Mouse (Mus musculus) CH12.LX (cell line): ENCODE results near the gene Atp1a3. TPM values are rescaled to one million over a fixed set of nuclear protein-coding genes. Genes with fewer than 3 reads are reported as not detected.

ENCODE experiments used
- DNase-seq: peaks from one replicate; pipeline ENCODE4 v3.0.0-alpha.2; 2013; ENCODE audit errors: extremely low read depth
- H3K27ac ChIP-seq: 2 replicates; pipeline ENCODE4 v1.5.1; 2012; ENCODE audit warnings: low read depth, mild to moderate bottlenecking, control low read depth, moderate library complexity; ENCODE audit not compliant: insufficient read depth
- H3K27me3 ChIP-seq: replicated peaks from 2 replicates; pipeline ENCODE3; 2012; ENCODE audit warnings: inconsistent platforms
- H3K36me3 ChIP-seq, 2 experiments: replicated peaks in 1 of 2; 2 replicates each; pipeline versions ENCODE3 to v1.6.1; 2012; ENCODE audit warnings: inconsistent platforms in 1 of 2, low read length in 1 of 2, mild to moderate bottlenecking in 1 of 2, mixed read lengths in 1 of 2, moderate library complexity in 1 of 2; ENCODE audit not compliant: control insufficient read depth in 1 of 2, insufficient read depth in 1 of 2
- H3K4me1 ChIP-seq, 2 experiments: 2 replicates each; pipeline ENCODE4 v1.6.1; 2012; ENCODE audit warnings: inconsistent platforms in 1 of 2, moderate library complexity in 1 of 2; ENCODE audit not compliant: insufficient read depth in 2 of 2, control insufficient read depth in 1 of 2
- H3K4me2 ChIP-seq: 2 replicates; pipeline ENCODE4 v1.6.1; 2012; ENCODE audit warnings: low read depth, mild to moderate bottlenecking, control low read depth; ENCODE audit not compliant: poor library complexity, insufficient read depth, severe bottlenecking
- H3K4me3 ChIP-seq, 3 experiments: fragments of 150-350 bp in 1 of 3; sonication (generic) in 1 of 3; replicated peaks in 1 of 3; 2 replicates each; pipeline versions ENCODE3 to v1.5.1; 2011 to 2012; ENCODE audit warnings: low read depth in 2 of 3, low read length in 2 of 3, mild to moderate bottlenecking in 2 of 3, moderate library complexity in 2 of 3, control low read depth in 1 of 3, improper control_type of control experiment in 1 of 3, inconsistent platforms in 1 of 3, mixed read lengths in 1 of 3; ENCODE audit not compliant: poor library complexity in 1 of 3
- H3K79me2 ChIP-seq: replicated peaks from 2 replicates; pipeline ENCODE4 v1.6.1; 2012; ENCODE audit warnings: mild to moderate bottlenecking, moderate library complexity; ENCODE audit not compliant: control insufficient read depth, poor library complexity, insufficient read depth, severe bottlenecking; ENCODE audit errors: extremely low read depth
- H3K9ac ChIP-seq: 2 replicates; pipeline ENCODE4 v1.6.1; 2012; ENCODE audit warnings: low read depth, mild to moderate bottlenecking, control low read depth, moderate library complexity; ENCODE audit not compliant: insufficient read depth
- H3K9me3 ChIP-seq: replicated peaks from 2 replicates; pipeline ENCODE3; 2012; ENCODE audit warnings: low read length, inconsistent platforms, mixed read lengths
- BHLHE40 ChIP-seq: IDR thresholded peaks from 2 replicates; pipeline ENCODE4 v1.6.1; 2011; ENCODE audit warnings: mild to moderate bottlenecking, low read depth, low read length, improper control_type of control experiment
- CHD1 ChIP-seq: IDR thresholded peaks from 2 replicates; pipeline ENCODE4 v1.6.1; 2012; ENCODE audit warnings: low read depth, low read length, improper control_type of control experiment, inconsistent platforms
- CHD2 ChIP-seq: IDR thresholded peaks from 2 replicates; pipeline ENCODE4 v1.6.1; 2011; ENCODE audit warnings: low read length, improper control_type of control experiment
- CTCF ChIP-seq, 2 experiments: IDR thresholded peaks in 1 of 2; conservative IDR thresholded peaks in 1 of 2; 2 replicates each; pipeline ENCODE4 v1.5.1; 2011 to 2012; ENCODE audit warnings: low read depth in 2 of 2, low read length in 2 of 2, improper control_type of control experiment in 1 of 2, inconsistent platforms in 1 of 2, mild to moderate bottlenecking in 1 of 2, moderate library complexity in 1 of 2
- E2F4 ChIP-seq: IDR thresholded peaks from 2 replicates; pipeline ENCODE4 v1.6.1; 2011; ENCODE audit warnings: low read depth, low read length, improper control_type of control experiment; ENCODE audit not compliant: insufficient replicate concordance
- ELF1 ChIP-seq: IDR thresholded peaks from 2 replicates; pipeline ENCODE4 v1.6.1; 2014; ENCODE audit warnings: low read depth, mild to moderate bottlenecking, inconsistent platforms, low read length, improper control_type of control experiment
- EP300 ChIP-seq: IDR thresholded peaks from 2 replicates; pipeline ENCODE4 v1.6.1; 2011; ENCODE audit warnings: low read length, improper control_type of control experiment
- GABPA ChIP-seq: IDR thresholded peaks from 2 replicates; pipeline ENCODE4 v1.6.1; 2012; ENCODE audit warnings: low read depth, low read length, improper control_type of control experiment, inconsistent platforms; ENCODE audit not compliant: insufficient replicate concordance
- HCFC1 ChIP-seq: IDR thresholded peaks from 2 replicates; pipeline ENCODE4 v1.6.1; 2012; ENCODE audit warnings: low read depth, mild to moderate bottlenecking, inconsistent platforms, low read length, improper control_type of control experiment
- MAFK ChIP-seq: IDR thresholded peaks from 2 replicates; pipeline ENCODE4 v1.6.1; 2011; ENCODE audit warnings: low read length, improper control_type of control experiment; ENCODE audit not compliant: insufficient replicate concordance
- MAX ChIP-seq: IDR thresholded peaks from 2 replicates; pipeline ENCODE4 v1.6.1; 2011; ENCODE audit warnings: low read length, improper control_type of control experiment
- MAZ ChIP-seq: IDR thresholded peaks from 2 replicates; pipeline ENCODE4 v1.6.1; 2012; ENCODE audit warnings: low read depth, mild to moderate bottlenecking, inconsistent platforms, low read length, improper control_type of control experiment, moderate library complexity
- MEF2A ChIP-seq: IDR thresholded peaks from 2 replicates; pipeline ENCODE4 v1.6.1; 2014; ENCODE audit warnings: low read depth, mild to moderate bottlenecking, inconsistent platforms, low read length, improper control_type of control experiment, borderline replicate concordance
- MYC ChIP-seq: IDR thresholded peaks from 2 replicates; pipeline ENCODE4 v1.6.1; 2011; ENCODE audit warnings: low read depth, mild to moderate bottlenecking, improper control_type of control experiment, low read length
- PAX5 ChIP-seq: IDR thresholded peaks from 2 replicates; pipeline ENCODE4 v1.6.1; 2012; ENCODE audit warnings: low read length, inconsistent platforms, mixed read lengths
- RAD21 ChIP-seq: IDR thresholded peaks from 2 replicates; pipeline ENCODE4 v1.6.1; 2011; ENCODE audit warnings: low read depth, mild to moderate bottlenecking, low read length, improper control_type of control experiment, moderate library complexity
- RCOR1 ChIP-seq: conservative IDR thresholded peaks from 2 replicates; pipeline ENCODE4 v1.6.1; 2012; ENCODE audit warnings: low read depth, mild to moderate bottlenecking, inconsistent platforms, low read length, improper control_type of control experiment
- SMC3 ChIP-seq: IDR thresholded peaks from 2 replicates; pipeline ENCODE4 v1.6.1; 2011; ENCODE audit warnings: low read depth, low read length, improper control_type of control experiment
- USF2 ChIP-seq: conservative IDR thresholded peaks from 2 replicates; pipeline ENCODE4 v1.6.1; 2011; ENCODE audit warnings: low read depth, low read length, improper control_type of control experiment
- ZC3H11A ChIP-seq: IDR thresholded peaks from 2 replicates; pipeline ENCODE4 v1.6.1; 2012; ENCODE audit warnings: low read depth, mild to moderate bottlenecking, inconsistent platforms, low read length, improper control_type of control experiment
- ZKSCAN1 ChIP-seq: IDR thresholded peaks from 2 replicates; pipeline ENCODE4 v1.6.1; 2012; ENCODE audit warnings: low read depth, inconsistent platforms, low read length, improper control_type of control experiment, borderline replicate concordance
- dilution Hi-C: fragments of 300-500 bp; cut with MboI; formaldehyde crosslinking; loops from 2 replicates; pipeline ENCODE4 v1.14.3; 2020; ENCODE audit warnings: low sequenced_read_pairs; ENCODE audit not compliant: extremely low pct_unique_long_range_greater_than_20kb, extremely low pct_ligation_motif_present
- in situ Hi-C: fragments of 300-500 bp; cut with MboI; formaldehyde crosslinking; loops from 3 replicates; pipeline ENCODE4 v1.14.3; 2019; ENCODE audit warnings: low sequenced_read_pairs, low pct_ligation_motif_present, low pct_unique_long_range_greater_than_20kb, mixed read lengths
- polyA plus RNA-seq: library from polyadenylated mRNA; unstranded; fragments of >175 nt; gene quantifications from 2 replicates; pipeline ENCODE4 v1.2.1, GENCODE M21; 2012; ENCODE audit warnings: low read depth; ENCODE audit not compliant: insufficient read length
- total RNA-seq, 2 experiments: library from RNA; depleted of rRNA; stranded (reverse); fragments of 300-350 nt in 1 of 2; fragments of >200 nt in 1 of 2; gene quantifications; 2 replicates each; pipeline ENCODE4 v1.2.3; 2012 to 2014

Gene Atp1a3
- total and polyA plus RNA-seq, 3 experiments = 0.17 to 0.24 TPM; not detected in 1

GRCm38 (mm10) chr7:24969805-24970204 lies 36.0 kb downstream of the Atp1a3 start:
- no peak overlapping the region for H3K9ac ChIP-seq
- H3K9me3 ChIP-seq = no peaks in the 10 kb centered on the region
- H3K79me2 ChIP-seq = no peaks in the 10 kb centered on the region
- dilution Hi-C loops (no loop called here), in situ Hi-C loops (no loop called here)
- H3K4me2 ChIP-seq = no peak overlapping the region
- H3K4me3 ChIP-seq = no peak overlapping the region
- no peak overlapping the region for H3K27ac ChIP-seq
- no peak for TF ChIP-seq HCFC1
- no peak for TF ChIP-seq RCOR1
- TF ChIP-seq CHD1 = no peak
- no peak for TF ChIP-seq RAD21
- no peak for TF ChIP-seq MAZ
- no peak for TF ChIP-seq MYC
- no peak for TF ChIP-seq ELF1
- no peak for TF ChIP-seq SMC3
- no peak for TF ChIP-seq MEF2A
- TF ChIP-seq PAX5 = no peak
- no peak for TF ChIP-seq BHLHE40
- TF ChIP-seq EP300 = no peak
- TF ChIP-seq GABPA = no peak
- TF ChIP-seq USF2 = no peak
- TF ChIP-seq MAFK = no peak
- no peak for DNase-seq
- peaks cover 16% of the 10 kb centered on the region for H3K27me3 ChIP-seq
- peaks cover 4 to 29% of the 10 kb centered on the region in 2 experiments; a peak in 3 of 4 replicates for H3K4me1 ChIP-seq
- peaks cover 0 to 17% of the 10 kb centered on the region in 2 experiments for H3K36me3 ChIP-seq

- no peak overlapping the region for H3K4me2 ChIP-seq
- no peaks in the 10 kb centered on the region for H3K79me2 ChIP-seq
- TF ChIP-seq RAD21 (no peak), E2F4 (no peak), CHD2 (no peak), MEF2A (no peak), BHLHE40 (no peak), HCFC1 (no peak), ZKSCAN1 (no peak), ZC3H11A (no peak), GABPA (no peak), RCOR1 (no peak), CHD1 (no peak), MAX (no peak), CTCF (conservative IDR thresholded peaks at IDR 0.05 in 1 of 2, IDR thresholded peaks at IDR 0.05 in 1 of 2; ENCODE audit: low read depth in 2 of 2, low read length in 2 of 2) (no peak), SMC3 (no peak)
- DNase-seq = no peak
- no peak overlapping the region for H3K27ac ChIP-seq
- H3K27me3 ChIP-seq = peaks cover 4% of the 10 kb centered on the region
- H3K9ac ChIP-seq = no peak overlapping the region
- H3K9me3 ChIP-seq = no peaks in the 10 kb centered on the region
- H3K4me3 ChIP-seq = no peak overlapping the region
- in situ Hi-C loops (no loop called here), dilution Hi-C loops (no loop called here)
- peaks cover 0 to 17% of the 10 kb centered on the region in 2 experiments for H3K36me3 ChIP-seq
- peaks cover 2 to 31% of the 10 kb centered on the region in 2 experiments; a peak in 2 of 4 replicates for H3K4me1 ChIP-seq
Measured at GRCm38 (mm10) chr7:24968463-24968862, 37.3 kb downstream of the Atp1a3 start.
